34 mouse cellular contexts compared by ENCODE assay signal in the genomic region with DNA sequence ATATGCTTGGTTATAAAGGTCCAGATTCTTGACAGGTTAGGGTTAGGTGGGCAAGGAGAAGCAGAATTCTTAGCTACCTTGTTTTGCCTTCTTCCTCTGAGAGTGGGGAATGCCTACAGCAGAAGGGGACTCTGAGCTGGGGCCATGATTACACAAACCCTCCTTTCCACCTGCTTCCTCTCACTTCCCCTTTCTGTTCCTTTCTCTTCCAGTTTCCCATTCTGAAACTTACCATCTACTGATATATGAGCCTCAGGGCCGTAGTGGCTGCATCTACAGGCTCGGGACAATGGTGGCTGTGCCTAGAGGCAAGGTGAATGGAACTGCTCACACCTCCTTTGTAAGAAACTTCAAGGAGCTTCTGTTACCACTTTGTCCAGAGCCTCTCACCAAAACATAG. TPM values are rescaled to one million over a fixed set of nuclear protein-coding genes. Genes with fewer than 3 reads are reported as not detected.
A peak's percentile ranks its signal among the peaks of the same experiment; 100 is the strongest.
DNase-seq lines count a peak whose midpoint lies in the region; ATAC-seq and TF ChIP-seq lines count a peak whose summit lies in the region.
"Had no signal": no experiment of that assay in that cellular context is flagged by ENCODE, and none has a peak within 500 bp of the region (broad histone marks: within the 10 kb centered on the region; RNA-seq: fewer than 3 reads in every experiment).

No protein-coding gene starts in this region.

- no peak for TF ChIP-seq RAD21 in CH12.LX (IDR thresholded peaks at IDR 0.05; ENCODE audit: low read depth, low read length)

- dilution Hi-C loops in CH12.LX (cut with MboI; ENCODE audit: extremely low pct_ligation_motif_present, extremely low pct_unique_long_range_greater_than_20kb, low sequenced_read_pairs): no loop called here

- H3K4me2 ChIP-seq in CH12.LX (ENCODE audit: insufficient read depth, low read depth, poor library complexity, severe bottlenecking): peak overlapping the region; percentile 68; the same call in 1 of the 2 replicates
- H3K4me2 ChIP-seq: embryonic facial prominence, embryonic 12.5 days; embryonic facial prominence, embryonic 15.5 days; heart, embryonic 13.5 days; hindbrain, embryonic 14.5 days had no signal

- in situ Hi-C loops in CH12.LX (cut with MboI; ENCODE audit: low pct_ligation_motif_present, low pct_unique_long_range_greater_than_20kb, low sequenced_read_pairs): no loop called here

- TF ChIP-seq POLR2A in CH12.LX (IDR thresholded peaks at IDR 0.05; ENCODE audit: low read depth, low read length): no peak

- H3K9me3 ChIP-seq in CH12.LX (replicated peaks; ENCODE audit: low read length): no peaks in the 10 kb centered on the region
- H3K9me3 ChIP-seq: embryonic facial prominence, embryonic 12.5 days; embryonic facial prominence, embryonic 15.5 days; G1E; heart, embryonic 10.5 days; heart, embryonic 13.5 days; hindbrain, embryonic 10.5 days had no signal

- ATAC-seq in granulocyte monocyte progenitor cell, adult 5-6 weeks (replicated peaks; ENCODE audit: poor library complexity, severe bottlenecking): peak; percentile 99
- peak; percentile 96 for ATAC-seq in megakaryocyte progenitor cell, adult 5-6 weeks (replicated peaks; ENCODE audit: poor library complexity)
- ATAC-seq: forebrain, embryonic 14.5 days; forebrain, postnatal 0 days; hindbrain, postnatal 0 days had no signal

- peak; percentile 91 for TF ChIP-seq EP300 in CH12.LX (IDR thresholded peaks at IDR 0.05; ENCODE audit: low read length)

- no peaks in the 10 kb centered on the region for H3K27me3 ChIP-seq in CH12.LX (replicated peaks)
- H3K27me3 ChIP-seq: embryonic facial prominence, embryonic 12.5 days; embryonic facial prominence, embryonic 15.5 days; heart, embryonic 13.5 days had no signal

- no peak overlapping the region for H3K27ac ChIP-seq in CH12.LX (ENCODE audit: insufficient read depth, low read depth)
- H3K27ac ChIP-seq: embryonic facial prominence, embryonic 12.5 days; embryonic facial prominence, embryonic 15.5 days; gastrocnemius, adult 2 months; heart, adult 2 months; heart, embryonic 10.5 days; heart, embryonic 13.5 days; hindbrain, embryonic 10.5 days; hindbrain, embryonic 14.5 days; hindbrain, postnatal 0 days had no signal

- no peak overlapping the region for H3K9ac ChIP-seq in CH12.LX (ENCODE audit: insufficient read depth, low read depth)
- H3K9ac ChIP-seq: embryonic facial prominence, embryonic 12.5 days; embryonic facial prominence, embryonic 15.5 days; forebrain, postnatal 0 days; heart, embryonic 13.5 days; hindbrain, embryonic 14.5 days had no signal

- no peak for TF ChIP-seq CTCF in CH12.LX (conservative IDR thresholded peaks at IDR 0.05 in 1 of 2, IDR thresholded peaks at IDR 0.05 in 1 of 2; ENCODE audit: low read depth in 2 of 2, low read length in 2 of 2)

- peaks cover 8 to 16% of the 10 kb centered on the region in 2 experiments; a peak in 3 of 4 replicates for H3K4me1 ChIP-seq in CH12.LX (ENCODE audit: control insufficient read depth in 1 of 2, insufficient read depth in 2 of 2)
- H3K4me1 ChIP-seq: embryonic facial prominence, embryonic 12.5 days; embryonic facial prominence, embryonic 15.5 days; heart, embryonic 10.5 days; heart, embryonic 13.5 days; hindbrain, embryonic 10.5 days had no signal

- H3K4me3 ChIP-seq in CH12.LX (replicated peaks in 1 of 3; ENCODE audit: low read depth in 2 of 3, low read length in 2 of 3, poor library complexity in 1 of 3): no peak overlapping the region
- H3K4me3 ChIP-seq: embryonic facial prominence, embryonic 12.5 days; embryonic facial prominence, embryonic 15.5 days; gastrocnemius, adult 2 months; heart, adult 2 months; heart, embryonic 10.5 days; heart, embryonic 13.5 days; hindbrain, embryonic 10.5 days had no signal

- DNase-seq in A20 (ENCODE audit: low read depth, low spot score) (peak; percentile 76), CH12.LX (ENCODE audit: extremely low read depth) (peak; percentile 45)
- no peak for DNase-seq in layer of hippocampus, postnatal 36 days
- no peak for DNase-seq in cerebellum, postnatal 4 days (ENCODE audit: low spot score in 2 of 2)
- no peak for DNase-seq in ovary, postnatal 10 days (ENCODE audit: low spot score)
- no peak for DNase-seq in adrenal gland, postnatal 10 days
- DNase-seq: adrenal gland, adult 2 months; adrenal gland, postnatal 25 days; cerebellum, adult 11-12 months; cerebellum, adult 8-10 months; cerebellum, postnatal 10 days; cerebellum, postnatal 36 days; forebrain, postnatal 0 days; gastrocnemius, adult 2 months; gastrocnemius, postnatal 14 days; heart, adult 2 months; heart, postnatal 14 days; kidney, adult 11 months had no signal

- H3K36me3 ChIP-seq in CH12.LX (replicated peaks in 1 of 2; ENCODE audit: control insufficient read depth in 1 of 2, insufficient read depth in 1 of 2, low read length in 1 of 2): no peaks in the 10 kb centered on the region
- H3K36me3 ChIP-seq: embryonic facial prominence, embryonic 12.5 days; embryonic facial prominence, embryonic 15.5 days; G1E; heart, embryonic 10.5 days; heart, embryonic 13.5 days; hindbrain, embryonic 10.5 days had no signal

- H3K79me2 ChIP-seq in CH12.LX (replicated peaks; ENCODE audit: control insufficient read depth, extremely low read depth, insufficient read depth, poor library complexity, severe bottlenecking): no peaks in the 10 kb centered on the region

TF ChIP-seq in CH12.LX, 34 proteins besides CTCF, POLR2A, EP300 and RAD21:
- TF ChIP-seq RCOR1 (conservative IDR thresholded peaks at IDR 0.05; ENCODE audit: low read depth, low read length): peak; percentile 74
- no peak for TF ChIP-seq SIN3A (IDR thresholded peaks at IDR 0.05; ENCODE audit: low read length)
- TF ChIP-seq POLR2AphosphoS2 (IDR thresholded peaks at IDR 0.05; ENCODE audit: low read depth, low read length): no peak
- 0 out of 2 replicates have a peak, but pooled peaks have one; percentile 13 for TF ChIP-seq TCF12 (IDR thresholded peaks at IDR 0.05; ENCODE audit: low read depth, low read length)
- TF ChIP-seq IRF4 (IDR thresholded peaks at IDR 0.05; ENCODE audit: low read depth, low read length): peak; percentile 90
- TF ChIP-seq SMC3 (IDR thresholded peaks at IDR 0.05; ENCODE audit: low read depth, low read length): no peak
- TF ChIP-seq USF2 (conservative IDR thresholded peaks at IDR 0.05; ENCODE audit: low read depth, low read length): no peak
- 0 out of 2 replicates have a peak, but pooled peaks have one; percentile 7 for TF ChIP-seq MYC (IDR thresholded peaks at IDR 0.05; ENCODE audit: low read depth, low read length)
- TF ChIP-seq MEF2A (IDR thresholded peaks at IDR 0.05; ENCODE audit: borderline replicate concordance, low read depth, low read length): 0 out of 2 replicates have a peak, but pooled peaks have one; percentile 15
- no peak for TF ChIP-seq NELFE (IDR thresholded peaks at IDR 0.05; ENCODE audit: low read depth, low read length)
- TF ChIP-seq MXI1 (IDR thresholded peaks at IDR 0.05; ENCODE audit: low read depth, low read length): no peak; the same call in 1 of the 2 replicates
- 0 out of 2 replicates have a peak, but pooled peaks have one; percentile 22 for TF ChIP-seq ETS1 (conservative IDR thresholded peaks at IDR 0.05; ENCODE audit: low read depth, low read length)

RNA-seq across cellular contexts. Expression of gene Mmp7, which starts 5.9 kb away (rescaled TPM):
- total RNA-seq in CH12.LX (2012; rRNA removed): not detected in 2 replicates
- not detected in 2 replicates for total RNA-seq in CH12.LX (2014; rRNA removed)
- polyA plus RNA-seq in CH12.LX (2012; ENCODE audit: insufficient read length, low read depth): not detected in 2 replicates
- total RNA-seq in granulocyte monocyte progenitor cell, adult 5-6 weeks (2014; fragmentation: Nextera tagmentation): not detected in 2 replicates
- total RNA-seq in granulocyte monocyte progenitor cell, adult 5-6 weeks (2017): not detected in 2 replicates
- total RNA-seq in megakaryocyte progenitor cell, adult 5-6 weeks (2015): not detected in 2 replicates
- total RNA-seq in megakaryocyte progenitor cell, adult 5-6 weeks (2017): not detected in 2 replicates
- not detected for total RNA-seq in layer of hippocampus, postnatal 36 days (2021)
- not detected for total RNA-seq in adrenal gland, postnatal 10 days (2021)
- total RNA-seq: adrenal gland, adult 2 months; adrenal gland, postnatal 25 days; forebrain, postnatal 0 days; G1E; gastrocnemius, adult 2 months; gastrocnemius, postnatal 14 days; gastrocnemius, postnatal 4 days; heart, adult 2 months; heart, postnatal 14 days; hindbrain, postnatal 0 days had no signal
- polyA plus RNA-seq: adrenal gland, adult 2 months; brain, embryonic 14.5 days; embryonic facial prominence, embryonic 12.5 days; embryonic facial prominence, embryonic 15.5 days; forebrain, embryonic 11.5 days; forebrain, embryonic 14.5 days; forebrain, postnatal 0 days; frontal cortex, adult 2 months; G1E; heart, adult 2 months; heart, embryonic 10.5 days; heart, embryonic 13.5 days; heart, embryonic 16.5 days; hindbrain, embryonic 10.5 days; hindbrain, embryonic 14.5 days; hindbrain, postnatal 0 days had no signal

RNA-seq across cellular contexts. Expression of gene Mmp20, which starts 58.0 kb away (rescaled TPM):
- total RNA-seq in CH12.LX (2012; rRNA removed): 0.04 TPM in 1 of 2 replicates, not detected in the other
- total RNA-seq in CH12.LX (2014; rRNA removed): 0.07 and 0.11 TPM in 2 replicates
- not detected in 2 replicates for polyA plus RNA-seq in CH12.LX (2012; ENCODE audit: insufficient read length, low read depth)
- total RNA-seq in granulocyte monocyte progenitor cell, adult 5-6 weeks (2014; fragmentation: Nextera tagmentation): not detected in 2 replicates
- total RNA-seq in granulocyte monocyte progenitor cell, adult 5-6 weeks (2017): not detected in 2 replicates
- total RNA-seq in megakaryocyte progenitor cell, adult 5-6 weeks (2015): not detected in 2 replicates
- not detected in 2 replicates for total RNA-seq in megakaryocyte progenitor cell, adult 5-6 weeks (2017)
- not detected for total RNA-seq in layer of hippocampus, postnatal 36 days (2021)
- not detected for total RNA-seq in adrenal gland, postnatal 10 days (2021)
- total RNA-seq: adrenal gland, adult 2 months; adrenal gland, postnatal 25 days; forebrain, postnatal 0 days; G1E; gastrocnemius, adult 2 months; gastrocnemius, postnatal 14 days; gastrocnemius, postnatal 4 days; heart, adult 2 months; heart, postnatal 14 days; hindbrain, postnatal 0 days had no signal
- polyA plus RNA-seq: adrenal gland, adult 2 months; brain, embryonic 14.5 days; embryonic facial prominence, embryonic 12.5 days; embryonic facial prominence, embryonic 15.5 days; forebrain, embryonic 11.5 days; forebrain, embryonic 14.5 days; forebrain, postnatal 0 days; frontal cortex, adult 2 months; G1E; heart, adult 2 months; heart, embryonic 10.5 days; heart, embryonic 13.5 days; heart, embryonic 16.5 days; hindbrain, embryonic 10.5 days; hindbrain, embryonic 14.5 days; hindbrain, postnatal 0 days had no signal

Comparison
In these comparisons a context has a peak if more than half of its experiments do, and no peak if none do; other contexts are left out.
1. DNase-seq: peak in A20 (single experiment) and CH12.LX (single experiment); none in layer of hippocampus, postnatal 36 days (0 of 2), cerebellum, postnatal 4 days (0 of 2), ovary, postnatal 10 days (single experiment) and adrenal gland, postnatal 10 days (single experiment).